Mouse (Mus musculus): ENCODE results near the gene Ugt1a9. TPM values are rescaled to one million over a fixed set of nuclear protein-coding genes. Genes with fewer than 3 reads are reported as not detected.

Ugt1a9 gene
- polyA plus RNA-seq, 1 experiment: not detected

DNA sequence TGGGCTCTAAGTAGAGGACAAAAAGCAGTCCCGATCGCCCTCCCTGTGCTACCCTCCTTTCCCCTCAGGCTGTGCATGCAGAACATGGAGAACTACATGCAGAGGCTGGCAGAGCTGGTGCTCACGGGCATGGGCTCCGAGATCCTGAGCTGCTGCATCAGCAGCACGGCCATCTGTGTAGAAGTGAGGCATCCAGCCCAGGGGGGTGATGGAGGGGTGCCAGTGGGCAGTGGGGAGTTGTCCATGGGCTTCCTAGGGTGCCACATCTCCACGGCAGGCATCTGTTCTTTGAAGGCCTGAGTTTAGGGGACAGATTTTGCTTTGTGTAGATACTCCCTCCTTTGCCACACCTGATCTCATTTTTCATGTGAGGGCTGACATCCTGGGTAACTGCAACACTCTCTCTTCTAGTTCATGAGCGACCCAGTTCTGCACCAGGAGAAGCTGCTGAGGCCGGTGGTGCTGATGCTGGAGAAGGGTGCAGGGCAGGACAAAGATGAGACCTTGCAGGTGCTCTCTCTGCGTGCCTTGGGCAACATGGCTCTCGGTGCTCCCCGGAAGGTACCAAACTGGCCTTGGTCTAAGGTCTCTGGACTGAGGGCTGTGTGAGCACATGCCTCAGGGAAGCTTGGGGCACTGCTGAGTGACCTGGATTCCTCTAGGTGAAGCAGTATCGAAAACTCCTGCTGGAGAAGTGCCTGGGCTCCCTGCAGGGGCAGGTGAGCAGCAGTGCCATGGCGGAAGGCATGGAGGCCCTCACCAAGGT, 185.6 kb downstream of the Ugt1a9 start:
- Histone ChIP-seq H3K4me3 (ENCODE audit: low read depth, low read length) (no peak overlapping the region), H3K4me1 (ENCODE audit: control insufficient read depth, insufficient read depth, low read length) (no peaks in the 10 kb centered on the region), H3K27me3 (ENCODE audit: control insufficient read depth, insufficient read depth, low read length, poor library complexity, severe bottlenecking) (no peaks in the 10 kb centered on the region), H3K36me3 (ENCODE audit: control insufficient read depth, insufficient read depth, low read length, poor library complexity, severe bottlenecking) (no peaks in the 10 kb centered on the region), H3K9ac (ENCODE audit: low read depth, poor library complexity, severe bottlenecking) (no peak overlapping the region), H3K9me3 (replicated peaks; ENCODE audit: control insufficient read depth, insufficient read depth, low read length, poor library complexity, severe bottlenecking) (no peaks in the 10 kb centered on the region), H3K27ac (ENCODE audit: insufficient read depth, low read length) (no peak overlapping the region)
- no peak for TF ChIP-seq POLR2A (IDR thresholded peaks at IDR 0.05; ENCODE audit: insufficient read depth, low read length)
- TF ChIP-seq CTCF (IDR thresholded peaks at IDR 0.05; ENCODE audit: low read depth, low read length): no peak
- no peak for TF ChIP-seq EP300 (IDR thresholded peaks at IDR 0.05; ENCODE audit: insufficient read depth, low read depth, low read length)

DNA sequence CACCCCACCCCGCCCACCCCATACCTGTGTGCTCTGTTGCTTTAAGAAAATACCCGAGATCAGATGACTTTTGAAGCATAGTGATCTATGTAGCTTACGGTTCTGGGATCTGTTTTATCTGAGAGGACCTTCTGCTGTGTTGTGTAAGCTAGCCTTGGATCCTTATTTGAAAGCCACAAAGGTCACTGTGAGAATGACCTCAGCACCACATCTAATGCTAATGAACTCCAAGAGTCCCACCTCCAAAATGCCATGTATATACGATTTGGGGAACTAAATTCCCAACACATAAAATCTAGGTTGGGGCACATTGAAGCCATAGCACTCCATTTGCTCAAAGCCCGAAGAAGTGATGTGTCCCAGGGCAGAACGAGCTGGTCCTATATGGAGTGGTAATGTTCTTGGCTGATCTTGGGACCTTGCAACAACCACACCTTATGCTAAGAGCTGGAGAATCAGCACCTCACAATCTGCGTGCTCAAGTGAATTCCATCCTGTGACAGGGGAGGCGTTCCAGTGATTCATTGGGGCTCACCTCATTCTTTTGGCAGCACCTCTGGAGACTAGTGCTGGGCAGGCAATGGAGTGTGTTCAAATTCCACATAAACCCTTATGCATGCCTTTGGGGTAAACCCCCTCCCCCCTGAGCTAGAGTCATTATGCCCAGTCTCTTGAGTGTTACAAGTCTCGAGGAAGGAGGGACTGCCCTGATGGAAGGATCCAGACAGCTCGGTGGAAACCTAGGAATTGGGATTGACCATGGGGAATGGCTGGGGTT, 186.5 kb downstream of the Ugt1a9 start:
- TF ChIP-seq POLR2A (IDR thresholded peaks at IDR 0.05; ENCODE audit: insufficient read depth, low read length) (no peak), EP300 (IDR thresholded peaks at IDR 0.05; ENCODE audit: insufficient read depth, low read depth, low read length) (no peak), CTCF (IDR thresholded peaks at IDR 0.05; ENCODE audit: low read depth, low read length) (no peak)
- Histone ChIP-seq H3K27me3 (ENCODE audit: control insufficient read depth, insufficient read depth, low read length, poor library complexity, severe bottlenecking) (no peaks in the 10 kb centered on the region), H3K36me3 (ENCODE audit: control insufficient read depth, insufficient read depth, low read length, poor library complexity, severe bottlenecking) (no peaks in the 10 kb centered on the region), H3K4me3 (ENCODE audit: low read depth, low read length) (no peak overlapping the region), H3K9me3 (replicated peaks; ENCODE audit: control insufficient read depth, insufficient read depth, low read length, poor library complexity, severe bottlenecking) (no peaks in the 10 kb centered on the region), H3K27ac (ENCODE audit: insufficient read depth, low read length) (no peak overlapping the region), H3K9ac (ENCODE audit: low read depth, poor library complexity, severe bottlenecking) (no peak overlapping the region), H3K4me1 (ENCODE audit: control insufficient read depth, insufficient read depth, low read length) (no peaks in the 10 kb centered on the region)

DNA sequence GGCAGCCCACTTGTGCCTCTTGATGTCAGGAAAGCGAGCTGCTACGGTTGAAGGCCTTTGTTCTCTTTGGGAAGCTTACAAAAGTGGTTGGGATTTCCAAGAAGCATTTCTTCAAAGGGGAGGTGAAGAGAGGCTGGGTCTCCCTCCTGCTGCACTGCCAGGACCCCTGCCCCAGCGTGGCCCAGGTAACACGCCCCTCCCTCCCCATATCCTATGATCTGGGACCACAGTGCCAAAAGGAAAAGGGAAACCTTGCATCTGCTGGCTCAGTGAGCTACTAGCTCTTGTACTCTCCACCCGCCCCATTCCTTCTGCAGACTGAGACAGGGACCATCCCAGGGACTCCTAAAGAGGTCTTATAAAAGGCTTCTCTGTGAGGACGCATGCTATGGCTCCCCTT, 187.1 kb downstream of the Ugt1a9 start:
- H3K27me3 ChIP-seq (ENCODE audit: control insufficient read depth, insufficient read depth, low read length, poor library complexity, severe bottlenecking): no peaks in the 10 kb centered on the region
- TF ChIP-seq EP300 (IDR thresholded peaks at IDR 0.05; ENCODE audit: insufficient read depth, low read depth, low read length) (no peak), POLR2A (IDR thresholded peaks at IDR 0.05; ENCODE audit: insufficient read depth, low read length) (no peak), CTCF (IDR thresholded peaks at IDR 0.05; ENCODE audit: low read depth, low read length) (no peak)
- no peak overlapping the region for H3K9ac ChIP-seq (ENCODE audit: low read depth, poor library complexity, severe bottlenecking)
- H3K4me1 ChIP-seq (ENCODE audit: control insufficient read depth, insufficient read depth, low read length): no peaks in the 10 kb centered on the region
- no peaks in the 10 kb centered on the region for H3K9me3 ChIP-seq (replicated peaks; ENCODE audit: control insufficient read depth, insufficient read depth, low read length, poor library complexity, severe bottlenecking)
- H3K4me3 ChIP-seq (ENCODE audit: low read depth, low read length): no peak overlapping the region
- no peak overlapping the region for H3K27ac ChIP-seq (ENCODE audit: insufficient read depth, low read length)
- H3K36me3 ChIP-seq (ENCODE audit: control insufficient read depth, insufficient read depth, low read length, poor library complexity, severe bottlenecking): peaks cover 3% of the 10 kb centered on the region; the same call in 1 of the 2 replicates

DNA sequence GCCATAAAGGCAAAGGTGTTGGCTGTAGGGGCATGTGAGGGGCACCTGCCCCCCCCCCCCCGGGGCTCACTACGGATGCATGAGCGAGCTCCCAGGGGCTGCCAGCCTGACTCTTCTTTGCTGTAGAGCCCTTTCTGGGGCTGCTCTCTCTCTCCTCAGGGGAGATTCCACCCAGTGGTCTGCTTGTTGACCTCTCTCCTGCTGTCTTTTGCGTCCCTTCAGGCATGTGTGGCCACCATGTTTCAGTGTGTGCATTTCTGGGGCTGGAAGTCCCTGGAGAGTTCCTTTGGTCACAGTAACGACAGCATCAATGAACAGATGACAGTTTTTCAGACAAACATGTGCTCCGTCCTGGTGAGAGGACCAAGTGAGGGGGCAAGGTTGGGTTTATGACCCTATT, 187.8 kb downstream of the Ugt1a9 start:
- no peak overlapping the region for H3K9ac ChIP-seq (ENCODE audit: low read depth, poor library complexity, severe bottlenecking)
- no peak for TF ChIP-seq EP300 (IDR thresholded peaks at IDR 0.05; ENCODE audit: insufficient read depth, low read depth, low read length)
- no peaks in the 10 kb centered on the region for H3K4me1 ChIP-seq (ENCODE audit: control insufficient read depth, insufficient read depth, low read length)
- H3K27ac ChIP-seq (ENCODE audit: insufficient read depth, low read length): no peak overlapping the region
- H3K4me3 ChIP-seq (ENCODE audit: low read depth, low read length): no peak overlapping the region
- H3K9me3 ChIP-seq (replicated peaks; ENCODE audit: control insufficient read depth, insufficient read depth, low read length, poor library complexity, severe bottlenecking): no peaks in the 10 kb centered on the region
- peaks cover 10% of the 10 kb centered on the region for H3K36me3 ChIP-seq (ENCODE audit: control insufficient read depth, insufficient read depth, low read length, poor library complexity, severe bottlenecking)
- H3K27me3 ChIP-seq (ENCODE audit: control insufficient read depth, insufficient read depth, low read length, poor library complexity, severe bottlenecking): no peaks in the 10 kb centered on the region

DNA sequence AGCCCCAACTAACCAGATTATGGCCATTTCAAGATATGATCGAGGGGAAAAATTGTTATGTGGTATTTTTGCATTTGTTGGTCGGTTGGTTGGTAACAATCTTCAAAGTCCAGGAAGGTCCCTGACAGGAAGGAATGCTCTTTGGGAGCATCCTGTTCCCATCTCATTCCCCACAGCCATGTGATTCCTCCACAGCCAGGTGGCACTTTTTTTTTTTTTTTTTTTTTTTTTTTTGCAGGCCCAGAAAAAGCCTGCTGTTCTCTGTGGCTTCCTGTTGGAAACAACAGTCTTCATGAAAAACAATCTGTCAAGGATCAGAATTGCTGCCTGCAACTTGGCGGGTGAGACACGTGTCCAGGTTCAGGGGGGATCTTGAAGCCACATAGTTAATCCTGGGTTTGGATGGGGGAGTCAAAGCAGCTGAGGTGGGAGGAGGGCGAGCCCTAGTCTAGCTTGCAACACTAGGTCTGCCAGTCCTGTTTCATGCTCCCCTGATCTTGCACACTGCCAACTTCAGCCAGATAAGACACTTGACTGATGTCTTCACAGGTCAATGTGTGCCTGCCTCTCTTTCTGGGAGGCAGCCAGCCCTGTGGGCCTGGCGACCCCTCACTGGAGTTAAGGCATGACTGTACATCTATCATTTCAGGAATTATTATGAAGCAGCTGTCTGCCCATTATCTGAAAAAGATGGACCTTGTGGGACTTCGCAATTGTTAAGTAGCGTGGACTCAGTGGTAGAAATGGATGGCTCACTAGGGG, 188.5 kb downstream of the Ugt1a9 start:
- Histone ChIP-seq H3K4me3 (ENCODE audit: low read depth, low read length) (no peak overlapping the region), H3K9ac (ENCODE audit: low read depth, poor library complexity, severe bottlenecking) (no peak overlapping the region), H3K9me3 (replicated peaks; ENCODE audit: control insufficient read depth, insufficient read depth, low read length, poor library complexity, severe bottlenecking) (no peaks in the 10 kb centered on the region), H3K4me1 (ENCODE audit: control insufficient read depth, insufficient read depth, low read length) (no peaks in the 10 kb centered on the region), H3K27me3 (ENCODE audit: control insufficient read depth, insufficient read depth, low read length, poor library complexity, severe bottlenecking) (no peaks in the 10 kb centered on the region), H3K27ac (ENCODE audit: insufficient read depth, low read length) (no peak overlapping the region), H3K36me3 (ENCODE audit: control insufficient read depth, insufficient read depth, low read length, poor library complexity, severe bottlenecking) (peaks cover 17% of the 10 kb centered on the region)
- TF ChIP-seq POLR2A (IDR thresholded peaks at IDR 0.05; ENCODE audit: insufficient read depth, low read length): no peak
- no peak for TF ChIP-seq CTCF (IDR thresholded peaks at IDR 0.05; ENCODE audit: low read depth, low read length)
- TF ChIP-seq EP300 (IDR thresholded peaks at IDR 0.05; ENCODE audit: insufficient read depth, low read depth, low read length): no peak

All from ES-Bruce4 (cell line).